Mouse (Mus musculus): ENCODE results near the gene Tlk1. TPM values are rescaled to one million over a fixed set of nuclear protein-coding genes. Genes with fewer than 3 reads are reported as not detected.

The Tlk1 gene
- 26.3 and 28.5 TPM in 2 replicates for polyA plus RNA-seq (2012; rRNA removed)

GRCm38 (mm10) chr2:70825371-70826051 is at the start of gene Tlk1:
Gene Tlk1 (minus strand): TSS chr2:70825728.

Other genes with a start within 250 kb of the Tlk1 start
- 73.9 and 79.6 TPM in 2 replicates for gene Gorasp2, start 164.2 kb downstream of the Tlk1 start, polyA plus RNA-seq (2012; rRNA removed)
- gene Gm26558, start 163.6 kb downstream of the Tlk1 start, polyA plus RNA-seq (2012; rRNA removed) = 1.0 and 1.1 TPM in 2 replicates
- gene Dcaf17, start 229.6 kb upstream of the Tlk1 start, polyA plus RNA-seq (2012; rRNA removed) = 10.3 and 12.4 TPM in 2 replicates
- gene Mettl8, start 229.9 kb upstream of the Tlk1 start, polyA plus RNA-seq (2012; rRNA removed) = 9.3 and 10.4 TPM in 2 replicates

All from central nervous system, embryonic 18 days (tissue).